Mouse (Mus musculus) heart, postnatal 0 days (tissue): ENCODE data around the gene Trpm5. TPM values are rescaled to one million over a fixed set of nuclear protein-coding genes. Genes with fewer than 3 reads are reported as not detected.
A peak's percentile ranks its signal among the peaks of the same experiment; 100 is the strongest.

Experiments used
- ATAC-seq: fragments of 200-750 bp; cut with Nextera tagmentation; 2 replicates; pipeline ENCODE4 v1.8.0; 2017; ENCODE audit warnings: low read depth, moderate number of reproducible peaks, moderate library complexity; ENCODE audit not compliant: insufficient read depth
- DNase-seq: peaks from one replicate; pipeline ENCODE4 v3.0.0-alpha.2; 2016; ENCODE audit warnings: low spot score
- H3K27ac ChIP-seq: fragments of 300-500 bp; sonication (generic); 2 replicates; pipeline ENCODE4 v1.5.1; 2014; ENCODE audit warnings: low read depth, mild to moderate bottlenecking
- H3K27me3 ChIP-seq: fragments of 300-500 bp; sonication (generic); 2 replicates; pipeline ENCODE4 v1.6.1; 2014; ENCODE audit warnings: low read length, mixed read lengths; ENCODE audit not compliant: control insufficient read depth, insufficient read depth
- H3K36me3 ChIP-seq: fragments of 300-500 bp; sonication (generic); replicated peaks from 2 replicates; pipeline ENCODE4 v1.6.1; 2014; ENCODE audit warnings: low read length, mixed read lengths; ENCODE audit not compliant: control insufficient read depth, insufficient read depth
- H3K4me1 ChIP-seq: fragments of 300-500 bp; sonication (generic); 2 replicates; pipeline ENCODE4 v1.6.1; 2014; ENCODE audit warnings: antibody characterized with exemption; ENCODE audit not compliant: control insufficient read depth, insufficient read depth
- H3K4me2 ChIP-seq: fragments of 300-500 bp; sonication (generic); 2 replicates; pipeline ENCODE4 v1.6.1; 2014; ENCODE audit warnings: low read depth, mild to moderate bottlenecking, low read length, moderate library complexity
- H3K4me3 ChIP-seq: fragments of 300-500 bp; sonication (generic); 2 replicates; pipeline ENCODE4 v1.5.1; 2014; ENCODE audit warnings: low read depth, low read length
- H3K9ac ChIP-seq: fragments of 300-500 bp; sonication (generic); replicated peaks from 2 replicates; pipeline ENCODE4 v1.6.1; 2014; ENCODE audit warnings: low read depth, low read length, mixed read lengths
- H3K9me3 ChIP-seq: fragments of 300-500 bp; sonication (generic); replicated peaks from 2 replicates; pipeline ENCODE4 v1.6.1; 2016; ENCODE audit warnings: low read length; ENCODE audit not compliant: control insufficient read depth
- CTCF ChIP-seq: IDR thresholded peaks from 2 replicates; pipeline ENCODE4 v1.5.1; 2016; ENCODE audit warnings: antibody characterized with exemption, control low read depth, low read depth
- EP300 ChIP-seq: IDR thresholded peaks from 2 replicates; pipeline ENCODE4 v1.6.1; 2016; ENCODE audit warnings: antibody characterized with exemption, low read depth
- WGBS: fragments of 180-500 bp; shearing (Covaris S2); extraction: QIAGEN DNeasy Blood & Tissue Kit; methylation state at CpG from one replicate; pipeline ENCODE4 v1.1.7; 2014; 5-methylcytosine and 5-hydroxymethylcytosine counted together
- polyA plus RNA-seq: library from polyadenylated mRNA; unstranded; fragments of >200 nt; fragmentation: Nextera tagmentation; extraction: Ambion mirVana; gene quantifications from 2 replicates; pipeline ENCODE4 v1.2.1, GENCODE M21; 2015
- total RNA-seq: library from RNA; depleted of rRNA; stranded (reverse); fragments of >200 nt; gene quantifications from 2 replicates; pipeline ENCODE4 v1.2.3, GENCODE M21; 2014; ENCODE audit warnings: low replicate concordance

Trpm5 gene
- total and polyA plus RNA-seq, 2 experiments from 2014 or later: 0.61 to 1.6 TPM

GRCm38 (mm10) chr7:143086366-143086765 is 8.1 kb downstream of the Trpm5 start:
- Histone ChIP-seq H3K4me1 (no peaks in the 10 kb centered on the region), H3K9ac (no peak overlapping the region), H3K9me3 (no peaks in the 10 kb centered on the region), H3K4me3 (no peak overlapping the region), H3K27me3 (no peaks in the 10 kb centered on the region), H3K4me2 (no peak overlapping the region), H3K27ac (no peak overlapping the region), H3K36me3 (no peaks in the 10 kb centered on the region)
- DNase-seq: peak; percentile 56
- ATAC-seq: peak; percentile 48
- TF ChIP-seq EP300 (no peak), CTCF (peak; percentile 89)
- WGBS: 48% methylated on average over 2 of the region's 2 CpGs

GRCm38 (mm10) chr7:143083708-143084107 is 10.7 kb downstream of the Trpm5 start:
- Histone ChIP-seq H3K36me3 (no peaks in the 10 kb centered on the region), H3K9ac (no peak overlapping the region), H3K9me3 (no peaks in the 10 kb centered on the region), H3K27ac (no peak overlapping the region), H3K4me2 (no peak overlapping the region), H3K27me3 (no peaks in the 10 kb centered on the region), H3K4me3 (no peak overlapping the region), H3K4me1 (no peaks in the 10 kb centered on the region)
- TF ChIP-seq EP300 (no peak), CTCF (no peak)
- ATAC-seq: no peak
- no peak for DNase-seq
- WGBS: 60% methylated on average over 2 of the region's 2 CpGs

- Histone ChIP-seq H3K27me3 (no peaks in the 10 kb centered on the region), H3K9ac (no peak overlapping the region), H3K27ac (no peak overlapping the region), H3K9me3 (no peaks in the 10 kb centered on the region), H3K4me2 (no peak overlapping the region), H3K4me3 (no peak overlapping the region), H3K4me1 (no peaks in the 10 kb centered on the region), H3K36me3 (no peaks in the 10 kb centered on the region)
- no peak for TF ChIP-seq EP300
- no peak for TF ChIP-seq CTCF
- WGBS: 65% methylated on average over 6 of the region's 6 CpGs
- DNase-seq (no peak), ATAC-seq (no peak)
Observed at GRCm38 (mm10) chr7:143082024-143082423, 12.4 kb downstream of the Trpm5 start.

DNA sequence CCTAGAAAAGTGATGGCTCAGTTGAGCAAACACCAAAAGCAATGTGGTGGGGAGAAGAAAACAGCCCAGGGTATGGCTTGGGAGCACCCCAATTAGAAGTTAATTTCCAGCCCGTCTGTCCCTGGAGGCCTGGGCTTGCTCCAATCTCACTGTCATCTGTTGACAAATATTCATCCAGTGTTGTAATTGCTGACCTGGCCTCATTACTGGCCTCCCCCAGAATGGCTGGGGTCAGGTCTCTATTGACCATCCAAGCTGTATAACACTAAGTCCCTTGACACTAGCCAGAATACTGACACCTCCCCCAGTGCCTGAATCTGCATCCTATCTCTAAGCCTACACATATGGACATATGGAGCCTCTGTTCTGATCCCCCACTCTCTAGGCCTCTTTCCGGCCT is 17.1 kb downstream of the Trpm5 start:
- H3K9me3 ChIP-seq: no peaks in the 10 kb centered on the region
- no peak overlapping the region for H3K27ac ChIP-seq
- no peak for ATAC-seq
- no peak for TF ChIP-seq CTCF
- TF ChIP-seq EP300: no peak
- no peaks in the 10 kb centered on the region for H3K4me1 ChIP-seq
- no peaks in the 10 kb centered on the region for H3K27me3 ChIP-seq
- no peak overlapping the region for H3K4me3 ChIP-seq
- H3K36me3 ChIP-seq: no peaks in the 10 kb centered on the region
- H3K9ac ChIP-seq: no peak overlapping the region
- 74% methylated on average over 2 of the region's 2 CpGs for WGBS
- no peak overlapping the region for H3K4me2 ChIP-seq
- DNase-seq: no peak

DNA sequence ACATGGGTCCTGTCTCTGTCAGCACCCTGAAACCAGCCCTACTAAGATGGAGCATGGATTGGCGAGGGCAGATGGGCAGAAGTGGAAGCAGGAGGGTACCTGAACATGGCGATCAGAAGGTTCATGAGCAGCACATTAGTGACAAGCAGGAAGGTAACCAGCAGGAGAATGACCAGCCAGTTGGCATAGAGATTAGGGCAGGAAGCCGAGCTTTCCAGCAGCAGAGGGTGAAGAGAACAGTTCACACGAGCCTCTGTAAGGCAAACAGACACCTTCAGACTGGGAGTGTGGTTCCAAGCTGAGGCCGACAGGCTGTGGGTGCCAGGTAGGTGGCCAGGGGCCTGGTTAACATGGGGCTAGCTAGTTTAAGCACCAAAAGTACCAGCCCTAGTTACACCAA is 19.0 kb downstream of the Trpm5 start:
- TF ChIP-seq CTCF (no peak), EP300 (no peak)
- Histone ChIP-seq H3K27ac (no peak overlapping the region), H3K4me1 (peaks cover 4% of the 10 kb centered on the region), H3K4me3 (no peak overlapping the region), H3K36me3 (0 out of 2 replicates have a peak, but pooled peaks cover 8% of the 10 kb centered on the region), H3K9ac (no peak overlapping the region), H3K9me3 (no peaks in the 10 kb centered on the region), H3K4me2 (no peak overlapping the region), H3K27me3 (no peaks in the 10 kb centered on the region)
- DNase-seq: no peak
- 61% methylated on average over 5 of the region's 5 CpGs for WGBS
- ATAC-seq: no peak

GRCm38 (mm10) chr7:143073086-143073485 is 21.4 kb downstream of the Trpm5 start:
- no peak for DNase-seq

More at GRCm38 (mm10) chr7:143073086-143073485, 21.4 kb downstream of the Trpm5 start:
- TF ChIP-seq CTCF (peak; percentile 56), EP300 (no peak)
- Histone ChIP-seq H3K27me3 (no peaks in the 10 kb centered on the region), H3K36me3 (peaks cover 8% of the 10 kb centered on the region; the same call in 1 of the 2 replicates), H3K4me3 (no peak overlapping the region), H3K4me1 (peaks cover 17% of the 10 kb centered on the region), H3K9me3 (no peaks in the 10 kb centered on the region), H3K9ac (no peak overlapping the region), H3K4me2 (no peak overlapping the region), H3K27ac (no peak overlapping the region)
- ATAC-seq: no peak
- 61% methylated on average over 1 of the region's 1 CpGs for whole genome bisulfite sequencing
